In the genomic region with DNA sequence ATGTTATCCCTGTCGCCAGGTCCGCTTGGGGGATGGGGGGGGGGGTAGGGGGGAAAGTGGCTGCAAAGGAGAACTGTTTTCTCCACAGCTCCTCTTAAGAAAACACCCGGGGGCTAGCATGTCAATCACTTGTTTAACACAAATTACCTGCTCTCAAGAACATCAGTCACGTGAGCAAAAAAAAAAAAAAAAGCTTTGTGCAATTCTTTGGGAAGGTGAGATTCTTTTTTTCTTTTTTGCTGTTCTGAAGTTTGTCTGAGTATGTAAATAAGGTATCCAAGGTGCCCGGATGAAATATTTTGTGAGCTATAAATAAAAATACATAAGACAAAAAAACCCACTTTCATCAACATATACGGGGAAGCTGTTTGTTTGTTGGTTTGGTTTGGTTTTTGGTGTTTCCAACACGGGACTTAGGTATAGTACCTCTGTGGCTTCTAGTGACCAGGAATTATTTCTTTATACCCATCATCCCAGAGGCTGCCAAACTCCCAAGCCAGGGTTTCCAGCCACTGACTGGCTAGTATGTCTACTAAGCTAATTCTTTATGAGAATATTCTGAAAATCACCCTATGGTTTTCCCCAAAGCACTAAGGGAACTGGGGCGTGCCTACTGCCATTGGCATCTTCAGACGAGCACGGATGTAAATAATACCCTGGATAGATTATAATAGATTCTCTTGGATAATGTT, we compare ENCODE assay signal across 8 mouse cellular contexts. TPM values are rescaled to one million over a fixed set of nuclear protein-coding genes. Genes with fewer than 3 reads are reported as not detected.
DNase-seq lines count a peak whose midpoint lies in the region; ATAC-seq and TF ChIP-seq lines count a peak whose summit lies in the region.

No protein-coding gene starts in this region.

- no peak for TF ChIP-seq CTCF in heart, postnatal 0 days (IDR thresholded peaks at IDR 0.05; ENCODE audit: low read depth)

- peak overlapping the region; percentile 84 for H3K4me2 ChIP-seq in heart, embryonic 12.5 days
- H3K4me2 ChIP-seq in heart, postnatal 0 days (ENCODE audit: low read depth, low read length) = peak overlapping the region; percentile 93

- peaks cover 9% of the 10 kb centered on the region; the same call in 1 of the 2 replicates for H3K4me1 ChIP-seq in heart, embryonic 12.5 days (replicated peaks)
- no peaks in the 10 kb centered on the region for H3K4me1 ChIP-seq in heart, postnatal 0 days (ENCODE audit: control insufficient read depth, insufficient read depth)

- peak overlapping the region; percentile 100 for H3K27ac ChIP-seq in heart, embryonic 12.5 days (ENCODE audit: poor library complexity, severe bottlenecking)
- peak overlapping the region; percentile 99 for H3K27ac ChIP-seq in heart, postnatal 0 days (ENCODE audit: low read depth)
- peak overlapping the region; percentile 88 for H3K27ac ChIP-seq in macrophage

- peak overlapping the region; percentile 90 for H3K4me3 ChIP-seq in heart, embryonic 12.5 days
- peak overlapping the region; percentile 72 for H3K4me3 ChIP-seq in heart, postnatal 0 days (ENCODE audit: low read depth, low read length)
- peak overlapping the region; percentile 89 for H3K4me3 ChIP-seq in macrophage (ENCODE audit: inconsistent target)

- no peak for DNase-seq in heart, adult 9 months (ENCODE audit: low spot score in 2 of 2)
- DNase-seq in MN1 (ENCODE audit: low spot score) = peak; percentile 38
- no peak for DNase-seq in heart, postnatal 0 days (ENCODE audit: low spot score)
- DNase-seq in thymus, postnatal 36 days = no peak
- no peak for DNase-seq in thymus, postnatal 25 days
- no peak for DNase-seq in spleen, postnatal 14 days (ENCODE audit: low spot score in 2 of 2)

- H3K79me2 ChIP-seq in macrophage (ENCODE audit: inconsistent target) = no peaks in the 10 kb centered on the region; the same call in 1 of the 2 replicates

- no peak for ATAC-seq in heart, embryonic 12.5 days (ENCODE audit: insufficient number of reproducible peaks, low FRiP score)
- no peak for ATAC-seq in heart, postnatal 0 days (ENCODE audit: insufficient read depth, low read depth)

- no peak for TF ChIP-seq EP300 in heart, postnatal 0 days (IDR thresholded peaks at IDR 0.05; ENCODE audit: low read depth)

- peaks cover 15% of the 10 kb centered on the region for H3K36me3 ChIP-seq in heart, embryonic 12.5 days
- no peaks in the 10 kb centered on the region; the same call in 1 of the 2 replicates for H3K36me3 ChIP-seq in heart, postnatal 0 days (replicated peaks; ENCODE audit: control insufficient read depth, insufficient read depth, low read length)
- H3K36me3 ChIP-seq in macrophage (ENCODE audit: inconsistent target) = no peaks in the 10 kb centered on the region

- peak overlapping the region; percentile 99 for H3K9ac ChIP-seq in heart, embryonic 12.5 days
- H3K9ac ChIP-seq in heart, postnatal 0 days (replicated peaks; ENCODE audit: low read depth, low read length) = peak overlapping the region; percentile 85

- H3K9me3 ChIP-seq in heart, embryonic 12.5 days (replicated peaks) = peaks cover 7% of the 10 kb centered on the region
- peaks cover 6% of the 10 kb centered on the region; the same call in 1 of the 2 replicates for H3K9me3 ChIP-seq in heart, postnatal 0 days (replicated peaks; ENCODE audit: control insufficient read depth, low read length)

- no peaks in the 10 kb centered on the region for H3K27me3 ChIP-seq in heart, embryonic 12.5 days (replicated peaks)
- H3K27me3 ChIP-seq in heart, postnatal 0 days (ENCODE audit: control insufficient read depth, insufficient read depth, low read length) = no peaks in the 10 kb centered on the region

- 31% methylated on average over 10 of the region's 10 CpGs for WGBS in heart, embryonic 12.5 days
- 24% methylated on average over 10 of the region's 10 CpGs for WGBS in heart, postnatal 0 days
- WGBS in macrophage (ENCODE audit: missing documents) = 48% methylated on average over 10 of the region's 10 CpGs

RNA-seq across cellular contexts. Expression of gene Foxp1, which starts 1.3 kb away (rescaled TPM):
- polyA plus RNA-seq in heart, embryonic 12.5 days (2016; fragmentation: Nextera tagmentation; extraction: Ambion mirVana) = 91.1 and 94.2 TPM in 2 replicates
- 88.1 and 96.1 TPM in 2 replicates for total RNA-seq in heart, postnatal 0 days (2014; rRNA removed; ENCODE audit: low replicate concordance)
- 39.5 and 40.7 TPM in 2 replicates for polyA plus RNA-seq in heart, postnatal 0 days (2015; fragmentation: Nextera tagmentation; extraction: Ambion mirVana)
- total RNA-seq in macrophage (2018; cell fraction: chromatin; rRNA removed) = 100 to 1,000 TPM; 153 to 929 (median 216) TPM
- total RNA-seq in macrophage (2018; cell fraction: cytosol; rRNA removed) = 100 to 1,000 TPM in 3 of 26 experiments, 10 to 100 TPM in 23; 52.3 to 219 (median 58.2) TPM
- 100 to 1,000 TPM in 25 of 26 experiments, 10 to 100 TPM in 1; 94.3 to 920 (median 177) TPM for total RNA-seq in macrophage (2018; cell fraction: nucleus; rRNA removed)
- polyA plus RNA-seq in macrophage (2018) = 33.2 to 38.9 TPM (median 36.0 TPM) in 3 replicates
